Mouse (Mus musculus): ENCODE data around the gene Lrrc2.

DNA sequence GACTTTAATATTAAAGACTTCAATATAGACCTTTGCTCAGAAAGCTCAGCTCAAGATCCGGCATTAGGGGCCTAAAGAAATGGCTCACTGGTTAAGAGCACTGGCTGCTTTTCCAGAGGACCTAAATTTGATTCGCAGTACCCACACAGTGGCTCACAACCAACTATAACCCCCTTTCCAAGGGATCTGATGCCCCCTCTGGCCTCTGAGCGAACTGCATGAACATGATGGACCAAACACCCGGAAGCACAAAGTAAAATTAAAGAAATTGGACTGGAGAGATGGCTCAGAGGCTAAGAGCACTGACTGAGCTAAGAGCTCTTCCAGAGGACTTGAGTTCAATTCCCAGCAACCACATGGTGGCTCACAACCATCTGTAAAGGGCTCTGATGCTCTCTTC, 64.3 kb downstream of the Lrrc2 start:
- TF ChIP-seq MAFK (IDR thresholded peaks at IDR 0.05; ENCODE audit: insufficient read depth, low read depth, low read length) (no peak), CHD2 (IDR thresholded peaks at IDR 0.05; ENCODE audit: low read depth, low read length) (no peak), ZNF384 (IDR thresholded peaks at IDR 0.05; ENCODE audit: low read depth, low read length) (no peak), ZC3H11A (IDR thresholded peaks at IDR 0.05; ENCODE audit: borderline replicate concordance, low read depth, low read length) (no peak)

All from ES-E14 (cell line).